Mouse (Mus musculus) right cerebral cortex, postnatal 36 days (tissue): ENCODE results near the gene Eea1.
"Not testable (repeated sequence)": the region's sequence is repeated elsewhere in the genome, so short reads cannot be mapped to it uniquely, and the experiment has no call there.

Experiments used
- DNase-seq, 2 experiments: peaks; one replicate each; pipeline ENCODE4 v3.0.0; 2022; ENCODE audit warnings: low spot score in 2 of 2, mixed read lengths in 1 of 2

The Eea1 gene

DNA sequence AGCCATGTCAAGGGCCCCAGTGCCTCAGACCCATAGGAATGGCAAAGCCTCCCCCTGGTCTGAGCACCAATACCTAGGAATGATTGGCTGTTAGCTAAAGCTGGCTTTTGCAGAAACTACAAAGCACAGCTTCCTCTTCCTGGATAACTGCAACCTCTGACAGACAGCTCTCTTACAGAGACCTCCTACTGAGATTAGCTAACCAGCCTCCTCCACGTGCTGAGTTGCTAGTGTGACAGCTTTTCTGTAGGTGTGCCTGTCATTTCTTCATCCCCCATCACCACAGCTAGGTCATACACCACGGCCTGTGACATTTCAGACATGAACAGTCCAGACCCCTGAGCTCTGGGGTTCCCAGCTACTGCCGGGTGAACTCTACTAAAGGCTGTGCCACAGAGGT is 126.9 kb downstream of the Eea1 start:
- DNase-seq, result peak in 1 of 2 experiments; percentile 19

DNA sequence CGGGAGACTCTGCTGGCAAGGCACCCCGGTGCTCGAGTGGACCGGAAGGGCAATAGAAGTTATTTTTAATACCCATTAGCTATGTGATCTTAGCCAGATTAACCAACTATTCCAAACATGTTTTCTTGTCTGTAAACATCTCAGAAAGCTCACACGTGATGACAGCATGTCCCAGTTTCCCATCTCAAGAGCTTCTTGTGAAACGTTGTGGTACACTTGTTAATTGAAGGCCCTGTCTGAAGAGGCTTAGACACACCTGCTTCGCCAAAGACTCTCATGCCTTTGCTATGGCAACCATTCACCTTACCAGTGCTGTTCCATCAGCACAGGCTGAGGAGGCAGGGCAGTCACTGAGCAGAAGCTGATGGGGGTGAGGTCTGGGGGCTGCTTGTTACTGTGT is 133.9 kb downstream of the Eea1 start:
- no peak for DNase-seq

DNA sequence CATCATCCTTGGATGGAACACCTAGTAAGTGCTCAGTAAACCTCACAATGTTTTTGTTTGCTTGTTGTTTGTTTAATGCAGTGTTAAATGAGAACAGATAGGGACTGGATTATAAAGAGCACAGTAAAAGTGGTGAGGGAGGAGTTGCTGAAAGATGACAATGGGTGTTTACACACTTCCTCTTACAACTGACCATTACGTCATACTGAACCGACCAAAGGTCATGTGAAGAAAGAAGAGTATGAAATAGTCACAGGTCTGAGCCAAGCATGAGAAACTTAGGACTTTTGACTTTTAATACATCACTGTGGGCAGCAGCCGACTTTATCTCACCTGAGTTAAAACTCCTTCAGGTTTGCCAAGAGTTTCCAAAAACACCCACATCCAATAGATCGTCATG is 135.0 kb downstream of the Eea1 start:
- no peak for DNase-seq

DNA sequence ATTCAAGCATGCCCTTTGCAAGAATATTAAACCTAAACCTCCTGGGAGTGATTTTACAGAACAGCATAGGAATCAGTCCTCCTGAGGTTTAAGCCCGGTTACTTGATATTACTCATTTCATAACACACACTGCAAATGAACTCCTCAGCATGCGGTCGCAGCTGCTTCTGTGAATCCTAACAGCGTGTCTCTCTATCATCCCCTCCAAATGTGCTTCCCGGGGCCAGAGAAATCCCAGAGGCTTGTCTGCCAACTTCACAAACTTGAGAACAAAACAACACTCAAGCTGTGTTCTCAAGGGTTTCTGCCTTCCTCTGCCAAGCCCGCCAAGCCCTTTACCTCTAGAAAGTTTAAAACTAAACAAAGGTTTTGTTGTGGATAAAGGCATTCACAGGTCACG is 135.4 kb downstream of the Eea1 start:
- DNase-seq, result peak in 1 of 2 experiments; percentile 7

DNA sequence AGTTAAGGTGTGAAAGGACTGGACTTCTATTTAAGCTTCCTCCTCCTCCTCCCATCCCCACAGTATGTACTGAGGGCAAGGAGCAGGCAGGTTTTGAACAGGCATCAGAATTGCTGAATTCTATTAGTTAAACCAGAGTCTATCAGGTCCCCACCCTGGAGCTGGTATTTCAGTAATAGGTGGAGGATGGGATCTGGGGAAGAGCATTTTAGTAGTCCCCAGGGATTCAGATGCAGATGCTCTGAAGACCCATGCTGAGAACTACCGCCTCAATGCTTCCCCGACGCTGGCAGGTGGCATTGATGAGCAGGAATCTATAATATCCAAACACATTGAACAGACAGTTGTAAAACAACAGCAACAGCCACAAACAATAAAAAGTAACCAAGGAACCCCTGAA is 136.0 kb downstream of the Eea1 start:
- no peak for DNase-seq

DNA sequence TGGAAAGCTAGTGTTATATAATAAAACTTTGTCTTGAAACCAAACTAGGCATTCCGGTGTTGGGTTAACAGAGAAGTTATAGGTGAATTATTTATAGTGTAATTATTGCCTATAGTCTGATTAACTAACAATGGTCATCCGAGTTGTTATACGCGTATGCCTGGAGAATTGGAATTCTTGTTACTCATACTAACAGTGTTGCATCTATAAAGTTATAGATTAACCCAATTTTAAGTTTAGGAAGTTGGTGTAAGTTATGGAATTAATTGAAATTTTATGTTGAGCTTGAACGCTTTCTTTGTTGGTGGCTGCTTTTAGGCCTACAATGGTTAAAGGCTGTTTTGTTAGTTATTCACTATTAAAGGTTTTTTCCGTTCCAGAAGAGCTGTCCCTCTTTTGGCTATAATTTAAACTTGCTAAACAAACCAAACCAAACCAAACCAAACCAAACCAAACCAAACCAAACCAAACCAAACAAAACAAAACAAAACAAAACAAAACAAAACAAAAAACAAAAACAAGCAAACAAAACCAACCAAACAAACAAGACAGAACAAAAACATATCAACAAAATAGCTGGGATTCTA is 137.1 kb downstream of the Eea1 start:
- DNase-seq, result not testable (repeated sequence)

DNA sequence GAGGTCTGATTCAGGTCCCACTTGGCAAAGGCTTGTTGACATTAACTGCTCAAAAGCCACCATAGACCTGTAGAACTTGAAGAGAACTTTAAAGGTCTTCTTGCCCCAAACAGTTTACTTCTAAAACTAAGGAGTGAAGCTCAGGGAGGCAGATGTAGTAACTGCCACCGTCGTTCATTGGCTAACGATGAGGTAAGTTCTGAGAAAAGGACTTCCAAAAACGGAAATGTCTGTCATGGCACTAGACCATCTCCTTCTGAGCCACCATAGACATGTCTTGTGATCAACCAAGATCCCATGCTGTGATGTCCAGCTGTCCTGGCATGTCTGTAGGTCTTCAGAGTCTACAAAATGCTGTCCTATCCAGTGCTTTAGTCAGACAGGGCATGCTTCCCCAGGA is 139.4 kb downstream of the Eea1 start:
- no peak for DNase-seq

DNA sequence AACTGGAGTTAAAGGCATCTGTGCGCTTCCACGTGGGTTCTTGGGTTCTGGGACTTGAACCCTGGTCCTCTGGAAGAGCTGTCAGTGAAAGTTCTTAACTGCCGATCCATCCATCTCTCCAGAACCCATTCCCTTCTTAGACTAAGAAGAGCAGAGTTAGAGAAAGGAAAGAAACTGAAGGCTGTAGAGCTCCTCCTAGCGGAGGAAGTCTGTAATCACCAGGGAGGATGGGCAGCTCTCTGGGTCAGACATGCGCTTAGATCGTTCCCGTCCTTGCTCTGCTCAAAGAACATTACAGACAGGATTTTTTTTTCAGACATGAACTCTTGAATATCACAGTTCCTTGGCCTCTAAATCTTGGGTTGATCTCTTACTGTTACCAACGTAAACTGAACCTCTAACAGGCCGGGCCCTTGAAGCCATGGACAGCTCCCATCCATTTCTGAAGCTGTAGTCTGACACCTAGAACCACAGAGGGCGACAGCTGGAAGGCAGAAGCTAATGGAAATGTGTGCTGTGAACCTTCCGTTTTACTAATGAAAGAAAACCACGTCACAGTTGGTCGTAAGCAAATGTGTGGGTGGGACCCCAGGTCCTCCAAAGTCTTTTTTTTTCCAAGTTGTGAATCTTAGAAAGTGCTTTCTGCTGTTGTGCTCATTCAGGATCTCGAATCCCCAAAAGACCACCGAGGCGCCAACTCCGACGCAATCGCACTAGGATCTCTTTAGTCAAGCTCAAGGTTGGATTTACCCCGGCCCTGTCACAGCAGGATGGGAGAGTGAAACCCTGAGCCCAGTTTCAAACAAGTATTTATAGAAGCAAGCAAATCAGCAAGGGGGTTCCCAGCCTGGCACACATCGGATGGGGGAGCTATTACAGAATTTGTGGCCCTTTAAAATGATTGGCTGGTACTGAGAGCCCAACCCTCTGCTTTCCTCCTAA is 140.3 kb downstream of the Eea1 start:
- no peak for DNase-seq

DNA sequence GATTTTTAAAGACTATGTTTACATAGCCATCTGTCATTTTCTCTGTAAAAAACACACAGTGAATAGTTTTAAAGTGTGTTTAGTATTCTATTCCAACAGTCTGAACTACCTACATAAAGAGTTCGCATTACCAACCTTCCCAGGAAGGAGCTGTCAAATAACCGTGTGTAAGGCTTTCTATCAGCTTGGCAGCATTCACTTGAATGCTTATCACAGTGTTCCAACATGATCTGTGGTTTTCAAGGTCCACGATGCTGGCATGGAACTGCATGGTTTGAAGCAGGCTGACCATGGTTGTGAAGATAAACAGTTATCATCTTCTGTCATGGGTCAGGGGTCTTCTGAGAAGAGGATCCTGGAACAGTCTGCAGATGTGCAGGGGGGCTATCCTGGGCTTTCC is 141.8 kb downstream of the Eea1 start:
- no peak for DNase-seq

DNA sequence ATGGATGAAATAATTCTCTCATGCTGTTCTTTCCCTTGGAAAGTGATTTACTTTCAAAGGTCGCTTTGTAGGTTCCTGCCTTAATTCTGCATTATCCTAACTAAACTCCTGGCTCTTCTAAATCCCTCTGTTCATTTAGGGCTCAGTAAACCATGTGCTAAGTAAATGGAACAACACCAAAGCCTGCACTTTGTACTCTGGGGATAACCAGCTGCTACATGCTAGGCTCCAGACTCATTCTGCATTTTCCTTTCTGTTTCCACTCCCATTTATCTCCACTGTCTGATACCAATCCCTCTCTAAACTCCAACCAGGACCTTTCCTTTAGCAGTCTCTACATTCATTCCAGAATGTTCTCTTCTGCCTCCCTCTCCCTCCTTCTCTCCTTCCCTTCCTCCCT is 149.3 kb downstream of the Eea1 start:
- no peak for DNase-seq

DNA sequence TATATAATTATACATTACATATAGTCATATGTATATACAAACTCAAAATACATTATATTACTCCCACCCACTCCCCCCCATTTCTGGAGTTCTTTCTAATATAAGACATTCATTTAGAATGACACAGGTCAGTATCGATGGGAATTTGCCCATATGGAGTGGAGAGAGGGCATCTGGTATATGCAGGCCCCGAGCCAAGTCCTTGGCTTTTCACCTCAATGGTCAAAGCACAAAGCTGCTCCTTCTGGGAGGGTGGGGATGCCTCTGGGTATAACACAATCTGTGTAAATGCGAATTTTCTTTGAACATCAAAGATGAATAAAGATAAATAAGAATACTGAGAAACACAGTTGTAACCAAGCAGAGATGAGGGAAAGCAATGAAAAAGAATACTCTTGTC is 149.9 kb downstream of the Eea1 start:
- DNase-seq, result no peak

DNA sequence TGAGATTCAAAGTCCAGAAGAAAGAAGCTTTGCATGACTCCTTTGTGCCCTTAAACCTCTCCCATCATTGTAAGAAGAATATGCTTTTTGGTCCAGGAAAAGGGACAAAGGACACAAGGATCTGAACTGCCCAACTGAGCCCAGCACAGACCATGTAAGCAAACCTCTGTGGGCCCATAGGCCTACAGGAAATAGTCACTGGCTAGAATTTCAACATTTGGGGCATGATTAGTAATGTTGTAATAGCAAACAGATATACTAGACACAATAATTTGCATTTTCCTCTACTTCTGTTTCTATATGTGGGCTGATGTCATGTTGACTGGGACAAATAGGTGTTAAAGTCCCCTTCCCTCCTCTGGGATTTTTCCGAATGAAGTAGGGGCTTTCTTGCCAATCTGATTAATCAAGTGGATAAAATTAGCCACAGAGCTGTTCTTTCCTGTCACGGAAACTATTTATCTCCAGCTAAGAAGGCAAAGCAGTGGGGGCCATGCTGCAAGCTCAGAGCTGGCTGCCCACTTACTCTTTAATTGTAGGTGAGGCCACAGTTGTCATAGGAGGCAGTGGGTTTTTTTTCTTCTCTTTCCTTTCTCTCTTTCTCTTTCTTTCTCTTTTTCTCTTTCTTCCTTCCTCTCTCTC is 153.6 kb downstream of the Eea1 start:
- DNase-seq, result no peak

DNA sequence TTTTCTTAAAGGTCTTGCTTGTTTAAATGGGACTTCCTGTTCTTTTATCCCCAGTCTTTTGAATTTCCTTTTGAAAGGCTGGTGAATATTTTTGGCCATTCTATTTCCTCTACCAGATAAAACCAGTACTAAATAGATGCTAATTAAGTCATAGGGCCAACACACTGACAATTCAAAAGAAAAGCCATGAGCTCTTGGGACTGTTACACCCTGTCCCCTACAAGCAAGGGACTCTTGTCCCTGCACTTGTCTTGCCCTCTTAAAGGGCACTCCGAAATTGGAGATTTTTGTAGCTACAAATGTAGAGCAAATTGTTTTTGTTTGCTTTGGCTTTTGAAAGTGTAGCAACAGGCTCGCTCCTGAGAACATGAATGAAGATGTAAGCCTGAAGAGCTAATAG is 154.1 kb downstream of the Eea1 start:
- no peak for DNase-seq
